Mouse (Mus musculus): ENCODE results near the gene Ly6g6d. TPM values are rescaled to one million over a fixed set of nuclear protein-coding genes. Genes with fewer than 3 reads are reported as not detected.

Ly6g6d gene
- not detected for polyA plus RNA-seq (2015; fragmentation: Illumina TruSeq; extraction: RNeasy Lipid Tissue Mini Kit (QIAGEN cat#74804); ENCODE audit: insufficient read depth, low replicate concordance)

GRCm38 (mm10) chr17:35077786-35078233 is at the start of gene Ly6g6d:
TSS of gene Ly6g6d (minus strand) at chr17:35078065.

GRCm38 (mm10) chr17:35126206-35126611 is 48.3 kb upstream of the Ly6g6d start, which contains the start of gene D17H6S53E:
TSS of gene D17H6S53E (plus strand) at chr17:35126373.

GRCm38 (mm10) chr17:35121871-35122303 is 44.0 kb upstream of the Ly6g6d start, which contains the start of gene Csnk2b:
TSS of gene Csnk2b (minus strand) at chr17:35122053.

GRCm38 (mm10) chr17:35121143-35121799 is 43.4 kb upstream of the Ly6g6d start, which contains the start of gene Gpank1:
TSS of gene Gpank1 (plus strand) at chr17:35121455.

GRCm38 (mm10) chr17:35115046-35116019 is 37.5 kb upstream of the Ly6g6d start, which contains the start of gene Ly6g5b:
TSS of gene Ly6g5b (minus strand) at chr17:35115428.

GRCm38 (mm10) chr17:35108097-35108496 is 30.2 kb upstream of the Ly6g6d start, which contains the start of gene Ly6g5c:
TSS of gene Ly6g5c (plus strand) at chr17:35108279.

GRCm38 (mm10) chr17:35088825-35089644 is 11.2 kb upstream of the Ly6g6d start, which contains the start of gene Abhd16a:
TSS of gene Abhd16a (plus strand) at chr17:35089263.

GRCm38 (mm10) chr17:35085208-35085865 is 7.5 kb upstream of the Ly6g6d start, which contains the start of gene Ly6g6f:
TSS of gene Ly6g6f (minus strand) at chr17:35085610.

GRCm38 (mm10) chr17:35076507-35077176 is 1.2 kb downstream of the Ly6g6d start, which contains the start of gene Ly6g6e:
TSS of gene Ly6g6e (plus strand) at chr17:35076902.

GRCm38 (mm10) chr17:35066084-35066483 is 11.8 kb downstream of the Ly6g6d start, which contains the start of gene Mpig6b:
TSS of gene Mpig6b (minus strand) at chr17:35066184.

GRCm38 (mm10) chr17:35064951-35065947 is 12.6 kb downstream of the Ly6g6d start, which contains the start of gene Ly6g6c:
TSS of gene Ly6g6c (plus strand) at chr17:35065388.

GRCm38 (mm10) chr17:35058911-35059892 is 18.7 kb downstream of the Ly6g6d start, which contains the start of gene Ddah2:
TSS of gene Ddah2 (plus strand) at chr17:35059035.

GRCm38 (mm10) chr17:35049561-35050016 is 28.3 kb downstream of the Ly6g6d start, which contains the start of gene Clic1:
TSS of gene Clic1 (plus strand) at chr17:35049966.

GRCm38 (mm10) chr17:35046681-35047455 is 31.0 kb downstream of the Ly6g6d start, which contains the start of gene Msh5:
TSS of gene Msh5 (minus strand) at chr17:35046745.

GRCm38 (mm10) chr17:35027277-35028068 is 50.4 kb downstream of the Ly6g6d start, which contains the start of gene Sapcd1:
TSS of gene Sapcd1 (minus strand) at chr17:35028016.

